Mouse (Mus musculus): ENCODE data around the gene Olfr1443. TPM values are rescaled to one million over a fixed set of nuclear protein-coding genes. Genes with fewer than 3 reads are reported as not detected.

Olfr1443 gene
- not detected in 2 replicates for polyA plus RNA-seq (2015; fragmentation: Nextera tagmentation; extraction: Ambion mirVana)

GRCm38 (mm10) chr19:12677812-12678211 is at the start of gene Olfr1443:
Gene Olfr1443, plus strand, starts transcription at chr19:12678112.

GRCm38 (mm10) chr19:12633176-12633575 is 44.7 kb upstream of the Olfr1443 start, which contains the start of gene Glyat:
Gene Glyat, plus strand, starts transcription at chr19:12633308.

GRCm38 (mm10) chr19:12670139-12670538 is 7.8 kb upstream of the Olfr1443 start, which contains the start of gene Olfr1442:
Gene Olfr1442, plus strand, starts transcription at chr19:12670439.

GRCm38 (mm10) chr19:12695590-12695989 is 17.7 kb downstream of the Olfr1443 start, which contains the start of gene Keg1:
Gene Keg1, plus strand, starts transcription at chr19:12695786.

Other genes starting within 250 kb of the Olfr1443 start
- 0.71 and 1.6 TPM in 2 replicates for gene Mpeg1, start 217.3 kb upstream of the Olfr1443 start, polyA plus RNA-seq (2015; fragmentation: Nextera tagmentation; extraction: Ambion mirVana)
- gene Dtx4, start 176.7 kb upstream of the Olfr1443 start, polyA plus RNA-seq (2015; fragmentation: Nextera tagmentation; extraction: Ambion mirVana) = 10.8 and 11.4 TPM in 2 replicates
- 12.3 and 15.4 TPM in 2 replicates for gene Fam111a, start 132.4 kb upstream of the Olfr1443 start, polyA plus RNA-seq (2015; fragmentation: Nextera tagmentation; extraction: Ambion mirVana)
- gene Gm4952, start 78.1 kb upstream of the Olfr1443 start, polyA plus RNA-seq (2015; fragmentation: Nextera tagmentation; extraction: Ambion mirVana) = 0.15 and 0.40 TPM in 2 replicates
- gene Glyat, start 44.8 kb upstream of the Olfr1443 start, polyA plus RNA-seq (2015; fragmentation: Nextera tagmentation; extraction: Ambion mirVana) = not detected in 2 replicates
- gene Olfr1442, start 7.7 kb upstream of the Olfr1443 start, polyA plus RNA-seq (2015; fragmentation: Nextera tagmentation; extraction: Ambion mirVana) = not detected in 2 replicates
- gene Keg1, start 17.7 kb downstream of the Olfr1443 start, polyA plus RNA-seq (2015; fragmentation: Nextera tagmentation; extraction: Ambion mirVana) = not detected in 2 replicates
- gene Cntf, start 87.5 kb downstream of the Olfr1443 start, polyA plus RNA-seq (2015; fragmentation: Nextera tagmentation; extraction: Ambion mirVana) = 0.70 and 1.2 TPM in 2 replicates
- 8.7 and 10.9 TPM in 2 replicates for gene Zfp91, start 118.0 kb downstream of the Olfr1443 start, polyA plus RNA-seq (2015; fragmentation: Nextera tagmentation; extraction: Ambion mirVana)
- 1.9 and 4.2 TPM in 2 replicates for gene Lpxn, start 118.1 kb downstream of the Olfr1443 start, polyA plus RNA-seq (2015; fragmentation: Nextera tagmentation; extraction: Ambion mirVana)
- not detected in 2 replicates for gene Gm5244, start 168.6 kb downstream of the Olfr1443 start, polyA plus RNA-seq (2015; fragmentation: Nextera tagmentation; extraction: Ambion mirVana)
- not detected in 2 replicates for gene Olfr1444, start 179.2 kb downstream of the Olfr1443 start, polyA plus RNA-seq (2015; fragmentation: Nextera tagmentation; extraction: Ambion mirVana)
- gene Olfr1445, start 205.7 kb downstream of the Olfr1443 start, polyA plus RNA-seq (2015; fragmentation: Nextera tagmentation; extraction: Ambion mirVana) = not detected in 2 replicates
- gene Olfr1446, start 215.4 kb downstream of the Olfr1443 start, polyA plus RNA-seq (2015; fragmentation: Nextera tagmentation; extraction: Ambion mirVana) = not detected in 2 replicates
- gene Olfr1447, start 225.6 kb downstream of the Olfr1443 start, polyA plus RNA-seq (2015; fragmentation: Nextera tagmentation; extraction: Ambion mirVana) = not detected in 2 replicates
- not detected in 2 replicates for gene Olfr1448, start 246.3 kb downstream of the Olfr1443 start, polyA plus RNA-seq (2015; fragmentation: Nextera tagmentation; extraction: Ambion mirVana)

Measured in urinary bladder, postnatal 0 days (tissue).